Mouse (Mus musculus) hematopoietic stem cell, adult 5-6 weeks (primary cell): ENCODE results near the gene Olfr535. TPM values are rescaled to one million over a fixed set of nuclear protein-coding genes. Genes with fewer than 3 reads are reported as not detected.
"Not testable (repeated sequence)": the region's sequence is repeated elsewhere in the genome, so short reads cannot be mapped to it uniquely, and the experiment has no call there.

Experiments used
- ATAC-seq, 2 experiments: fragments of 125-278 bp in 1 of 2; replicated peaks in 1 of 2; 2 replicates each; pipeline ENCODE4 v1.8.0; 2016 to 2017; ENCODE audit warnings: inconsistent platforms in 2 of 2, mild to moderate bottlenecking in 2 of 2, moderate number of reproducible peaks in 2 of 2, low read depth in 1 of 2, moderate TSS enrichment in 1 of 2; ENCODE audit not compliant: low FRiP score in 2 of 2, poor library complexity in 2 of 2, severe bottlenecking in 2 of 2, insufficient read depth in 1 of 2, low TSS enrichment in 1 of 2
- total RNA-seq: library from RNA; stranded (forward); fragments of 172-1452, 232-1000 nt; gene quantifications from 2 replicates; pipeline ENCODE4 v1.2.3, GENCODE M21; 2017

The Olfr535 gene
- total RNA-seq, result not detected in 2 replicates

- ATAC-seq, result no peak
These were observed at the start of gene Olfr535 for GRCm38 (mm10) chr7:140483916-140484315. Gene Olfr535, plus strand, starts transcription at chr7:140484216.

GRCm38 (mm10) chr7:140443141-140443540 is 40.9 kb upstream of the Olfr535 start:
- ATAC-seq, result no peak

- ATAC-seq, result not testable (repeated sequence)
These were observed 20.9 kb upstream of the Olfr535 start, which contains the start of gene Olfr533 for GRCm38 (mm10) chr7:140463070-140463469. Gene Olfr533, plus strand, starts transcription at chr7:140463370.

GRCm38 (mm10) chr7:140477886-140478285 is 6.1 kb upstream of the Olfr535 start:
- ATAC-seq, result no peak

- ATAC-seq, result no peak
These were observed 5.3 kb upstream of the Olfr535 start for GRCm38 (mm10) chr7:140478733-140479132.

- ATAC-seq, result no peak
These were observed 5.0 kb downstream of the Olfr535 start for GRCm38 (mm10) chr7:140488981-140489380.

GRCm38 (mm10) chr7:140494231-140494630 is 10.2 kb downstream of the Olfr535 start:
- ATAC-seq, result no peak

- ATAC-seq, result no peak
These were observed 10.7 kb downstream of the Olfr535 start for GRCm38 (mm10) chr7:140494702-140495101.

GRCm38 (mm10) chr7:140507346-140508021 is 23.5 kb downstream of the Olfr535 start, which contains the start of gene Olfr536:
Gene Olfr536, minus strand, starts transcription at chr7:140507396.
- ATAC-seq, result not testable (repeated sequence)

GRCm38 (mm10) chr7:140539746-140540145 is 55.7 kb downstream of the Olfr535 start:
- ATAC-seq, result no peak

Other genes starting within 250 kb of the Olfr535 start
- gene 5830411N06Rik, start 236.9 kb upstream of the Olfr535 start, total RNA-seq, result 0.50 TPM in 1 of 2 replicates, not detected in the other
- not detected in 2 replicates for gene Olfr525, start 163.4 kb upstream of the Olfr535 start, total RNA-seq
- gene Olfr527, start 150.2 kb upstream of the Olfr535 start, total RNA-seq, result not detected in 2 replicates
- not detected in 2 replicates for gene Olfr60, start 122.5 kb upstream of the Olfr535 start, total RNA-seq
- not detected in 2 replicates for gene Olfr530, start 107.9 kb upstream of the Olfr535 start, total RNA-seq
- gene Olfr531, start 81.3 kb upstream of the Olfr535 start, total RNA-seq, result not detected in 2 replicates
- not detected in 2 replicates for gene Olfr532, start 62.6 kb upstream of the Olfr535 start, total RNA-seq
- not detected in 2 replicates for gene Olfr533, start 20.8 kb upstream of the Olfr535 start, total RNA-seq
- gene Olfr536, start 23.2 kb downstream of the Olfr535 start, total RNA-seq, result not detected in 2 replicates
- not detected in 2 replicates for gene Olfr538, start 83.7 kb downstream of the Olfr535 start, total RNA-seq
- not detected in 2 replicates for gene Olfr46, start 117.1 kb downstream of the Olfr535 start, total RNA-seq
- gene Olfr61, start 144.8 kb downstream of the Olfr535 start, total RNA-seq, result not detected in 2 replicates
- gene Olfr53, start 162.2 kb downstream of the Olfr535 start, total RNA-seq, result not detected in 2 replicates
- not detected in 2 replicates for gene Olfr539, start 175.7 kb downstream of the Olfr535 start, total RNA-seq
- gene Olfr45, start 197.7 kb downstream of the Olfr535 start, total RNA-seq, result not detected in 2 replicates
- not detected in 2 replicates for gene Olfr541, start 213.1 kb downstream of the Olfr535 start, total RNA-seq